Mouse (Mus musculus): ENCODE measurements around the gene Gemin7. TPM values are rescaled to one million over a fixed set of nuclear protein-coding genes. Genes with fewer than 3 reads are reported as not detected.

Gemin7 gene
- total and polyA plus RNA-seq, 3 experiments: 48.5 to 75.2 (median 48.6) TPM

- no peak overlapping the region for H3K9ac ChIP-seq (ENCODE audit: low read depth, low read length)
- H3K27me3 ChIP-seq (ENCODE audit: control insufficient read depth, insufficient read depth, low read length): no peaks in the 10 kb centered on the region
- H3K79me2 ChIP-seq (replicated peaks; ENCODE audit: control insufficient read depth, insufficient read depth, low read length): no peaks in the 10 kb centered on the region
- no peak overlapping the region for H3K27ac ChIP-seq
- H3K4me1 ChIP-seq (ENCODE audit: control insufficient read depth, insufficient read depth, low read length): no peaks in the 10 kb centered on the region
- TF ChIP-seq CTCF (IDR thresholded peaks at IDR 0.05): peak; percentile 60
- TF ChIP-seq EP300 (IDR thresholded peaks at IDR 0.05; ENCODE audit: insufficient read depth, low read depth, low read length): no peak
- H3K36me3 ChIP-seq (ENCODE audit: control insufficient read depth, insufficient read depth, low read length): no peaks in the 10 kb centered on the region
- peak in 1 of 2 experiments; percentile 50 for DNase-seq
- 51% methylated on average over 3 of the region's 3 CpGs for WGBS
- intact Hi-C loops (cut with DNase I): no loop called here
- no peak overlapping the region for H3K4me3 ChIP-seq
Observed at GRCm38 (mm10) chr7:19589207-19589606, 11.8 kb upstream of the Gemin7 start.

GRCm38 (mm10) chr7:19586269-19586668, 8.9 kb upstream of the Gemin7 start:
- Histone ChIP-seq H3K36me3 (ENCODE audit: control insufficient read depth, insufficient read depth, low read length) (no peaks in the 10 kb centered on the region), H3K9ac (ENCODE audit: low read depth, low read length) (no peak overlapping the region), H3K27me3 (ENCODE audit: control insufficient read depth, insufficient read depth, low read length) (no peaks in the 10 kb centered on the region), H3K27ac (peak overlapping the region; percentile 23; the same call in 1 of the 2 replicates), H3K4me3 (0 out of 2 replicates have a peak overlapping the region, but pooled peaks have one; percentile 1), H3K79me2 (replicated peaks; ENCODE audit: control insufficient read depth, insufficient read depth, low read length) (no peaks in the 10 kb centered on the region), H3K4me1 (ENCODE audit: control insufficient read depth, insufficient read depth, low read length) (no peaks in the 10 kb centered on the region)
- DNase-seq: no peak
- intact Hi-C loops (cut with DNase I): no loop called here
- WGBS: 85% methylated on average over 46 of the region's 46 CpGs
- no peak for TF ChIP-seq EP300 (IDR thresholded peaks at IDR 0.05; ENCODE audit: insufficient read depth, low read depth, low read length)
- no peak for TF ChIP-seq POLR2A (IDR thresholded peaks at IDR 0.05; ENCODE audit: insufficient read depth, low read depth, low read length)
- no peak for TF ChIP-seq CTCF (IDR thresholded peaks at IDR 0.05)

GRCm38 (mm10) chr7:19580634-19581033, 3.2 kb upstream of the Gemin7 start:
- no peak overlapping the region for H3K27ac ChIP-seq
- WGBS: 86% methylated on average over 8 of the region's 8 CpGs
- H3K27me3 ChIP-seq (ENCODE audit: control insufficient read depth, insufficient read depth, low read length): peaks cover 3% of the 10 kb centered on the region; the same call in 1 of the 2 replicates
- H3K9ac ChIP-seq (ENCODE audit: low read depth, low read length): no peak overlapping the region
- intact Hi-C loops (cut with DNase I): no loop called here
- H3K36me3 ChIP-seq (ENCODE audit: control insufficient read depth, insufficient read depth, low read length): no peaks in the 10 kb centered on the region
- peaks cover 3% of the 10 kb centered on the region; the same call in 1 of the 2 replicates for H3K4me1 ChIP-seq (ENCODE audit: control insufficient read depth, insufficient read depth, low read length)
- H3K79me2 ChIP-seq (replicated peaks; ENCODE audit: control insufficient read depth, insufficient read depth, low read length): no peaks in the 10 kb centered on the region
- no peak for TF ChIP-seq EP300 (IDR thresholded peaks at IDR 0.05; ENCODE audit: insufficient read depth, low read depth, low read length)
- TF ChIP-seq CTCF (IDR thresholded peaks at IDR 0.05): no peak
- TF ChIP-seq POLR2A (IDR thresholded peaks at IDR 0.05; ENCODE audit: insufficient read depth, low read depth, low read length): no peak
- H3K4me3 ChIP-seq: no peak overlapping the region
- no peak for DNase-seq

GRCm38 (mm10) chr7:19579751-19580150, 2.4 kb upstream of the Gemin7 start:
- peaks cover 3% of the 10 kb centered on the region; the same call in 1 of the 2 replicates for H3K27me3 ChIP-seq (ENCODE audit: control insufficient read depth, insufficient read depth, low read length)
- WGBS: 89% methylated on average over 10 of the region's 10 CpGs
- H3K4me1 ChIP-seq (ENCODE audit: control insufficient read depth, insufficient read depth, low read length): peaks cover 3% of the 10 kb centered on the region; the same call in 1 of the 2 replicates
- no peak for TF ChIP-seq POLR2A (IDR thresholded peaks at IDR 0.05; ENCODE audit: insufficient read depth, low read depth, low read length)
- no peak for TF ChIP-seq EP300 (IDR thresholded peaks at IDR 0.05; ENCODE audit: insufficient read depth, low read depth, low read length)
- no peak for TF ChIP-seq CTCF (IDR thresholded peaks at IDR 0.05)
- no peaks in the 10 kb centered on the region for H3K79me2 ChIP-seq (replicated peaks; ENCODE audit: control insufficient read depth, insufficient read depth, low read length)
- H3K27ac ChIP-seq: no peak overlapping the region
- H3K9ac ChIP-seq (ENCODE audit: low read depth, low read length): no peak overlapping the region
- no peak overlapping the region for H3K4me3 ChIP-seq
- DNase-seq: no peak
- intact Hi-C loops (cut with DNase I): no loop called here
- no peaks in the 10 kb centered on the region for H3K36me3 ChIP-seq (ENCODE audit: control insufficient read depth, insufficient read depth, low read length)

GRCm38 (mm10) chr7:19578436-19578835, 1.0 kb upstream of the Gemin7 start:
- intact Hi-C loops (cut with DNase I): no loop called here
- no peak overlapping the region for H3K27ac ChIP-seq
- H3K36me3 ChIP-seq (ENCODE audit: control insufficient read depth, insufficient read depth, low read length): no peaks in the 10 kb centered on the region
- no peak for TF ChIP-seq CTCF (IDR thresholded peaks at IDR 0.05)
- TF ChIP-seq EP300 (IDR thresholded peaks at IDR 0.05; ENCODE audit: insufficient read depth, low read depth, low read length): no peak
- TF ChIP-seq POLR2A (IDR thresholded peaks at IDR 0.05; ENCODE audit: insufficient read depth, low read depth, low read length): no peak
- H3K79me2 ChIP-seq (replicated peaks; ENCODE audit: control insufficient read depth, insufficient read depth, low read length): no peaks in the 10 kb centered on the region
- no peak overlapping the region for H3K9ac ChIP-seq (ENCODE audit: low read depth, low read length)
- WGBS: 69% methylated on average over 4 of the region's 4 CpGs
- no peak for DNase-seq
- H3K4me3 ChIP-seq: no peak overlapping the region
- peaks cover 3% of the 10 kb centered on the region; the same call in 1 of the 2 replicates for H3K27me3 ChIP-seq (ENCODE audit: control insufficient read depth, insufficient read depth, low read length)
- H3K4me1 ChIP-seq (ENCODE audit: control insufficient read depth, insufficient read depth, low read length): peaks cover 3% of the 10 kb centered on the region; the same call in 1 of the 2 replicates

GRCm38 (mm10) chr7:19577877-19578414, 551 bp upstream of the Gemin7 start:
- Histone ChIP-seq H3K4me3 (peak overlapping the region; percentile 50), H3K79me2 (replicated peaks; ENCODE audit: control insufficient read depth, insufficient read depth, low read length) (no peaks in the 10 kb centered on the region), H3K27ac (no peak overlapping the region), H3K27me3 (ENCODE audit: control insufficient read depth, insufficient read depth, low read length) (peaks cover 3% of the 10 kb centered on the region; the same call in 1 of the 2 replicates), H3K9ac (ENCODE audit: low read depth, low read length) (peak overlapping the region; percentile 68), H3K4me1 (ENCODE audit: control insufficient read depth, insufficient read depth, low read length) (peaks cover 3% of the 10 kb centered on the region; the same call in 1 of the 2 replicates), H3K36me3 (ENCODE audit: control insufficient read depth, insufficient read depth, low read length) (no peaks in the 10 kb centered on the region)
- intact Hi-C loops (cut with DNase I): no loop called here
- WGBS: 21% methylated on average over 10 of the region's 10 CpGs
- no peak for TF ChIP-seq EP300 (IDR thresholded peaks at IDR 0.05; ENCODE audit: insufficient read depth, low read depth, low read length)
- no peak for TF ChIP-seq CTCF (IDR thresholded peaks at IDR 0.05)
- no peak for TF ChIP-seq POLR2A (IDR thresholded peaks at IDR 0.05; ENCODE audit: insufficient read depth, low read depth, low read length)
- peak in 1 of 2 experiments; percentile 44 for DNase-seq
